Mouse (Mus musculus): ENCODE data around the gene Mthfsl. TPM values are rescaled to one million over a fixed set of nuclear protein-coding genes. Genes with fewer than 3 reads are reported as not detected.
"Not testable (repeated sequence)": the region's sequence is repeated elsewhere in the genome, so short reads cannot be mapped to it uniquely, and the experiment has no call there.

The Mthfsl gene
- 100 to 1,000 TPM; 128 to 749 (median 292) TPM for total RNA-seq (2018; cell fraction: chromatin; rRNA removed)
- 100 to 1,000 TPM; 139 to 214 (median 164) TPM for total RNA-seq (2018; cell fraction: cytosol; rRNA removed)
- 100 to 1,000 TPM; 122 to 689 (median 264) TPM for total RNA-seq (2018; cell fraction: nucleus; rRNA removed)
- polyA plus RNA-seq (2018), result 105 to 118 TPM (median 111 TPM) in 3 replicates

- 11% methylated on average over 10 of the region's 12 CpGs for WGBS (ENCODE audit: missing documents)
- H3K36me3 ChIP-seq (ENCODE audit: inconsistent target), result not testable (repeated sequence)
- peaks cover 28% of the 10 kb centered on the region for H3K79me2 ChIP-seq (ENCODE audit: inconsistent target)
- H3K4me3 ChIP-seq (ENCODE audit: inconsistent target), result peak within 1 kb of the TSS; percentile 46
- peak within 1 kb of the TSS; percentile 74 for H3K27ac ChIP-seq
These were observed at the start of gene Mthfsl for GRCm38 (mm10) chr9:88719989-88720537. Mthfsl (minus strand) TSS chr9:88720296.

- not testable (repeated sequence) for H3K36me3 ChIP-seq (ENCODE audit: inconsistent target); H3K27ac ChIP-seq; H3K79me2 ChIP-seq (ENCODE audit: inconsistent target); H3K4me3 ChIP-seq (ENCODE audit: inconsistent target)
- WGBS (ENCODE audit: missing documents), result 60% methylated on average over 1 of the region's 5 CpGs
These were observed 49.4 kb upstream of the Mthfsl start for GRCm38 (mm10) chr9:88769470-88769869.

- H3K27ac ChIP-seq; H3K79me2 ChIP-seq (ENCODE audit: inconsistent target); H3K36me3 ChIP-seq (ENCODE audit: inconsistent target); H3K4me3 ChIP-seq (ENCODE audit: inconsistent target): not testable (repeated sequence)
- no CpG with 5 or more reads among the region's 2 CpGs for WGBS (ENCODE audit: missing documents)
These were observed 26.6 kb upstream of the Mthfsl start for GRCm38 (mm10) chr9:88746687-88747086.

GRCm38 (mm10) chr9:88746046-88746445 is 25.9 kb upstream of the Mthfsl start:
- not testable (repeated sequence) for H3K36me3 ChIP-seq (ENCODE audit: inconsistent target); H3K27ac ChIP-seq; H3K79me2 ChIP-seq (ENCODE audit: inconsistent target); H3K4me3 ChIP-seq (ENCODE audit: inconsistent target)
- WGBS (ENCODE audit: missing documents), result no CpG with 5 or more reads among the region's 2 CpGs

GRCm38 (mm10) chr9:88735289-88735688 is 15.2 kb upstream of the Mthfsl start:
- not testable (repeated sequence) for H3K79me2 ChIP-seq (ENCODE audit: inconsistent target); H3K27ac ChIP-seq; H3K4me3 ChIP-seq (ENCODE audit: inconsistent target); H3K36me3 ChIP-seq (ENCODE audit: inconsistent target)

- 100% methylated on average over 1 of the region's 1 CpGs for WGBS (ENCODE audit: missing documents)
- not testable (repeated sequence) for H3K4me3 ChIP-seq (ENCODE audit: inconsistent target); H3K36me3 ChIP-seq (ENCODE audit: inconsistent target); H3K79me2 ChIP-seq (ENCODE audit: inconsistent target); H3K27ac ChIP-seq
These were observed 13.1 kb upstream of the Mthfsl start for GRCm38 (mm10) chr9:88733182-88733581.

GRCm38 (mm10) chr9:88732334-88732733 is 12.2 kb upstream of the Mthfsl start:
- H3K36me3 ChIP-seq (ENCODE audit: inconsistent target), result not testable (repeated sequence)
- H3K27ac ChIP-seq, result peak overlapping the region; percentile 55
- no CpG with 5 or more reads among the region's 3 CpGs for WGBS (ENCODE audit: missing documents)

GRCm38 (mm10) chr9:88731728-88732127 is 11.6 kb upstream of the Mthfsl start, which contains the start of gene Bcl2a1d:
Bcl2a1d (minus strand) TSS chr9:88731914.
- WGBS (ENCODE audit: missing documents), result 25% methylated on average over 1 of the region's 5 CpGs
- H3K79me2 ChIP-seq (ENCODE audit: inconsistent target); H3K36me3 ChIP-seq (ENCODE audit: inconsistent target); H3K4me3 ChIP-seq (ENCODE audit: inconsistent target): not testable (repeated sequence)
- peak within 1 kb of the TSS; percentile 55 for H3K27ac ChIP-seq

More at GRCm38 (mm10) chr9:88732334-88732733, 12.2 kb upstream of the Mthfsl start:
- not testable (repeated sequence) for H3K4me3 ChIP-seq (ENCODE audit: inconsistent target); H3K79me2 ChIP-seq (ENCODE audit: inconsistent target)

GRCm38 (mm10) chr9:88728311-88728710 is 8.2 kb upstream of the Mthfsl start:
- H3K4me3 ChIP-seq (ENCODE audit: inconsistent target); H3K27ac ChIP-seq; H3K36me3 ChIP-seq (ENCODE audit: inconsistent target); H3K79me2 ChIP-seq (ENCODE audit: inconsistent target): not testable (repeated sequence)

GRCm38 (mm10) chr9:88721628-88722027 is 1.5 kb upstream of the Mthfsl start:
- not testable (repeated sequence) for H3K27ac ChIP-seq; H3K36me3 ChIP-seq (ENCODE audit: inconsistent target); H3K4me3 ChIP-seq (ENCODE audit: inconsistent target)
- H3K79me2 ChIP-seq (ENCODE audit: inconsistent target), result peaks cover 14% of the 10 kb centered on the region

GRCm38 (mm10) chr9:88719073-88719921 is 799 bp downstream of the Mthfsl start:
- 2% methylated on average over 5 of the region's 46 CpGs for WGBS (ENCODE audit: missing documents)
- H3K27ac ChIP-seq, result peak overlapping the region; percentile 74
- H3K79me2 ChIP-seq (ENCODE audit: inconsistent target), result peaks cover 34% of the 10 kb centered on the region
- H3K4me3 ChIP-seq (ENCODE audit: inconsistent target), result peak overlapping the region; percentile 46
- H3K36me3 ChIP-seq (ENCODE audit: inconsistent target), result not testable (repeated sequence)

GRCm38 (mm10) chr9:88718593-88718992 is 1.5 kb downstream of the Mthfsl start:
- peak overlapping the region; percentile 74 for H3K27ac ChIP-seq
- 100% methylated on average over 1 of the region's 5 CpGs for WGBS (ENCODE audit: missing documents)
- H3K4me3 ChIP-seq (ENCODE audit: inconsistent target), result peak overlapping the region; percentile 46
- not testable (repeated sequence) for H3K36me3 ChIP-seq (ENCODE audit: inconsistent target)
- H3K79me2 ChIP-seq (ENCODE audit: inconsistent target), result peaks cover 41% of the 10 kb centered on the region

GRCm38 (mm10) chr9:88718140-88718539 is 2.0 kb downstream of the Mthfsl start:
- no CpG with 5 or more reads among the region's 2 CpGs for WGBS (ENCODE audit: missing documents)
- Histone ChIP-seq H3K4me3 (ENCODE audit: inconsistent target) (peak overlapping the region; percentile 46; the same call in 1 of the 2 replicates), H3K79me2 (ENCODE audit: inconsistent target) (peaks cover 46% of the 10 kb centered on the region), H3K27ac (peak overlapping the region; percentile 74)
- H3K36me3 ChIP-seq (ENCODE audit: inconsistent target), result not testable (repeated sequence)

- H3K4me3 ChIP-seq (ENCODE audit: inconsistent target); H3K36me3 ChIP-seq (ENCODE audit: inconsistent target): not testable (repeated sequence)
- 79% methylated on average over 3 of the region's 5 CpGs for WGBS (ENCODE audit: missing documents)
- peak overlapping the region; percentile 44 for H3K27ac ChIP-seq
- H3K79me2 ChIP-seq (ENCODE audit: inconsistent target), result peaks cover 68% of the 10 kb centered on the region
These were observed 5.6 kb downstream of the Mthfsl start for GRCm38 (mm10) chr9:88714515-88714914.

GRCm38 (mm10) chr9:88712164-88712749 is 7.8 kb downstream of the Mthfsl start:
- H3K4me3 ChIP-seq (ENCODE audit: inconsistent target), result not testable (repeated sequence)
- WGBS (ENCODE audit: missing documents), result 85% methylated on average over 3 of the region's 3 CpGs
- peak overlapping the region; percentile 100 for H3K27ac ChIP-seq

More at GRCm38 (mm10) chr9:88712164-88712749, 7.8 kb downstream of the Mthfsl start:
- not testable (repeated sequence) for H3K36me3 ChIP-seq (ENCODE audit: inconsistent target)
- H3K79me2 ChIP-seq (ENCODE audit: inconsistent target), result peaks cover 70% of the 10 kb centered on the region

Data from macrophage (primary cell).